8 mouse cellular contexts compared by ENCODE assay signal in genomic region chrX:12089027-12089340, GRCm38 (mm10).
A peak's percentile ranks its signal among the peaks of the same experiment; 100 is the strongest.
DNase-seq lines count a peak whose midpoint lies in the region; ATAC-seq lines count a peak whose summit lies in the region.

No protein-coding gene starts in this region.

- WGBS in liver, embryonic 12.5 days (ENCODE audit: insufficient replicate concordance): 6% methylated on average over 13 of the region's 13 CpGs

- peak overlapping the region; percentile 60 for H3K4me3 ChIP-seq in liver, embryonic 12.5 days

- H3K9ac ChIP-seq in liver, embryonic 12.5 days: peak overlapping the region; percentile 71; the same call in 1 of the 2 replicates

- peak; percentile 20 for DNase-seq in embryo, embryonic 9.5 days (ENCODE audit: extremely low spot score)
- DNase-seq in embryo, embryonic 10 days (ENCODE audit: low spot score): no peak
- peak; percentile 19 for DNase-seq in right cerebral cortex, postnatal 14 days
- no peak for DNase-seq in right cerebral cortex, postnatal 4 days
- peak; percentile 12 for DNase-seq in testis, postnatal 14 days (ENCODE audit: low spot score)
- no peak for DNase-seq in urinary bladder, postnatal 10 days (ENCODE audit: low spot score)
- no peak for DNase-seq in adrenal gland, adult 2 months

- no peak for ATAC-seq in liver, embryonic 12.5 days

- H3K27me3 ChIP-seq in liver, embryonic 12.5 days (replicated peaks): peaks cover 100% of the 10 kb centered on the region

- peak overlapping the region; percentile 84 for H3K27ac ChIP-seq in liver, embryonic 12.5 days

- peaks cover 68% of the 10 kb centered on the region for H3K4me1 ChIP-seq in liver, embryonic 12.5 days

- no peaks in the 10 kb centered on the region for H3K9me3 ChIP-seq in liver, embryonic 12.5 days (replicated peaks)

- no peaks in the 10 kb centered on the region for H3K36me3 ChIP-seq in liver, embryonic 12.5 days

- H3K4me2 ChIP-seq in liver, embryonic 12.5 days: peak overlapping the region; percentile 89

Comparison
In these comparisons a context has a peak if more than half of its experiments do, and no peak if none do; other contexts are left out.
1. DNase-seq: peak in embryo, embryonic 9.5 days (single experiment), right cerebral cortex, postnatal 14 days (single experiment) and testis, postnatal 14 days (single experiment); none in embryo, embryonic 10 days (single experiment), right cerebral cortex, postnatal 4 days (single experiment), urinary bladder, postnatal 10 days (single experiment) and adrenal gland, adult 2 months (single experiment).